Mouse (Mus musculus) lung, adult 2 months (tissue): ENCODE data around the gene Wbp1. TPM values are rescaled to one million over a fixed set of nuclear protein-coding genes. Genes with fewer than 3 reads are reported as not detected.
A peak's percentile ranks its signal among the peaks of the same experiment; 100 is the strongest.

Experiments used
- DNase-seq: peaks from one replicate; pipeline ENCODE4 v3.0.0; 2022
- H3K4me1 ChIP-seq: fragments of 200-500 bp; 2 replicates; pipeline ENCODE4 v1.6.1; 2011; ENCODE audit warnings: low read length; ENCODE audit not compliant: control insufficient read depth, insufficient read depth
- H3K4me3 ChIP-seq: fragments of 200-500 bp; replicated peaks from 2 replicates; pipeline ENCODE3; 2011; ENCODE audit warnings: low read depth, mild to moderate bottlenecking, control low read depth, low read length; ENCODE audit errors: extremely low read depth
- CTCF ChIP-seq: fragments of 200-500 bp; IDR thresholded peaks from 2 replicates; pipeline ENCODE4 v1.5.1; 2011; ENCODE audit warnings: mild to moderate bottlenecking, low read length, control low read depth; ENCODE audit not compliant: insufficient read depth
- POLR2A ChIP-seq: fragments of 200-500 bp; IDR thresholded peaks from 2 replicates; pipeline ENCODE4 v1.6.1; 2011; ENCODE audit warnings: low read depth, mild to moderate bottlenecking, control low read depth, low read length, borderline replicate concordance; ENCODE audit errors: extremely low read depth
- WGBS: fragments of 180-500 bp; shearing (Covaris S2); methylation state at CpG from one replicate; pipeline ENCODE4 v1.1.7; 2018; 5-methylcytosine and 5-hydroxymethylcytosine counted together
- polyA plus RNA-seq: library from polyadenylated mRNA; depleted of rRNA; stranded (reverse); fragments of >200 nt; gene quantifications from 2 replicates; pipeline ENCODE4 v1.2.3, GENCODE M21; 2012; rRNA removed

Wbp1 gene
- polyA plus RNA-seq, 1 experiment: 211 TPM

- DNase-seq: no peak
- TF ChIP-seq POLR2A: no peak
- no peak for TF ChIP-seq CTCF
- H3K4me1 ChIP-seq: peaks cover 12% of the 10 kb centered on the region; the same call in 1 of the 2 replicates
- no peak within 1 kb of the TSS for H3K4me3 ChIP-seq
- WGBS: 0% methylated on average over 10 of the region's 10 CpGs
Observed at GRCm38 (mm10) chr6:83070247-83070310, 51.3 kb downstream of the Wbp1 start, which contains the start of gene Tlx2. Tlx2 (minus strand) TSS chr6:83070293.

GRCm38 (mm10) chr6:83069488-83070246 is 51.7 kb downstream of the Wbp1 start:
- peak; percentile 30 for DNase-seq
- 3% methylated on average over 68 of the region's 69 CpGs for WGBS
- Histone ChIP-seq H3K4me3 (no peak overlapping the region), H3K4me1 (peaks cover 12% of the 10 kb centered on the region; the same call in 1 of the 2 replicates)
- TF ChIP-seq CTCF: no peak
- no peak for TF ChIP-seq POLR2A

Other genes starting within 250 kb of the Wbp1 start
- 15.3 and 18.3 TPM in 2 replicates for gene Sema4f, start 181.8 kb downstream of the Wbp1 start, polyA plus RNA-seq
- gene M1ap, start 174.7 kb downstream of the Wbp1 start, polyA plus RNA-seq: 2.3 and 3.5 TPM in 2 replicates
- 12.6 and 15.1 TPM in 2 replicates for gene Dok1, start 88.1 kb downstream of the Wbp1 start, polyA plus RNA-seq
- gene Loxl3, start 87.4 kb downstream of the Wbp1 start, polyA plus RNA-seq: 6.7 and 8.5 TPM in 2 replicates
- gene Aup1, start 67.0 kb downstream of the Wbp1 start, polyA plus RNA-seq: 389 and 538 TPM in 2 replicates
- 47.7 and 49.3 TPM in 2 replicates for gene Htra2, start 66.3 kb downstream of the Wbp1 start, polyA plus RNA-seq
- gene Dqx1, start 63.7 kb downstream of the Wbp1 start, polyA plus RNA-seq: 3.6 and 4.3 TPM in 2 replicates
- 0.09 and 0.22 TPM in 2 replicates for gene Tlx2, start 51.3 kb downstream of the Wbp1 start, polyA plus RNA-seq
- gene Pcgf1, start 43.7 kb downstream of the Wbp1 start, polyA plus RNA-seq: 11.0 and 18.5 TPM in 2 replicates
- 4.6 and 9.7 TPM in 2 replicates for gene Lbx2, start 35.2 kb downstream of the Wbp1 start, polyA plus RNA-seq
- gene Ccdc142, start 20.0 kb downstream of the Wbp1 start, polyA plus RNA-seq: 10.2 TPM in 2 replicates
- gene Gm42688, start 19.9 kb downstream of the Wbp1 start, polyA plus RNA-seq: 5.4 and 5.5 TPM in 2 replicates
- gene Mrpl53, start 12.5 kb downstream of the Wbp1 start, polyA plus RNA-seq: 60.3 and 68.7 TPM in 2 replicates
- gene Mogs, start 6.1 kb downstream of the Wbp1 start, polyA plus RNA-seq: 40.6 and 44.1 TPM in 2 replicates
- gene Ino80b, start 3.9 kb upstream of the Wbp1 start, polyA plus RNA-seq: 37.0 and 63.4 TPM in 2 replicates
- 110 and 116 TPM in 2 replicates for gene Rtkn, start 13.9 kb upstream of the Wbp1 start, polyA plus RNA-seq
- gene Wdr54, start 34.8 kb upstream of the Wbp1 start, polyA plus RNA-seq: 5.3 and 6.9 TPM in 2 replicates
- gene 1700003E16Rik, start 34.8 kb upstream of the Wbp1 start, polyA plus RNA-seq: 4.6 and 5.5 TPM in 2 replicates
- gene Dctn1, start 44.4 kb upstream of the Wbp1 start, polyA plus RNA-seq: 146 and 155 TPM in 2 replicates
- 56.7 and 62.3 TPM in 2 replicates for gene Slc4a5, start 98.3 kb upstream of the Wbp1 start, polyA plus RNA-seq
- 1.3 and 2.6 TPM in 2 replicates for gene Mthfd2, start 204.3 kb upstream of the Wbp1 start, polyA plus RNA-seq
- gene Mob1a, start 204.5 kb upstream of the Wbp1 start, polyA plus RNA-seq: 39.1 and 41.3 TPM in 2 replicates
- 7.5 and 12.5 TPM in 2 replicates for gene Bola3, start 227.6 kb upstream of the Wbp1 start, polyA plus RNA-seq